Mouse (Mus musculus) MEL (cell line): ENCODE results near the gene Nptx1. TPM values are rescaled to one million over a fixed set of nuclear protein-coding genes. Genes with fewer than 3 reads are reported as not detected.

ENCODE experiments used
- DNase-seq: peaks from one replicate; pipeline ENCODE4 v3.0.0; 2011; ENCODE audit warnings: low read depth, low spot score
- H3K27ac ChIP-seq: 2 replicates; pipeline ENCODE4 v1.5.1; 2012; ENCODE audit warnings: low read depth, mild to moderate bottlenecking, control low read depth, low read length, moderate library complexity; ENCODE audit not compliant: control insufficient read depth
- H3K27me3 ChIP-seq, 2 experiments: fragments of 150-350 bp in 1 of 2; sonication (generic) in 1 of 2; 2 replicates each; pipeline ENCODE4 v1.6.1; 2012; ENCODE audit warnings: low read length in 2 of 2, mild to moderate bottlenecking in 2 of 2, improper control_type of control experiment in 1 of 2, moderate library complexity in 1 of 2; ENCODE audit not compliant: insufficient read depth in 2 of 2, control insufficient read depth in 1 of 2
- H3K36me3 ChIP-seq, 2 experiments: 2 replicates each; pipeline ENCODE4 v1.6.1; 2012 to 2014; ENCODE audit warnings: low read length in 2 of 2, improper control_type of control experiment in 1 of 2, inconsistent platforms in 1 of 2, mild to moderate bottlenecking in 1 of 2; ENCODE audit not compliant: insufficient read depth in 2 of 2, control insufficient read depth in 1 of 2
- H3K4me1 ChIP-seq, 2 experiments: fragments of 150-350 bp in 1 of 2; sonication (generic) in 1 of 2; 2 replicates each; pipeline ENCODE4 v1.6.1; 2012; ENCODE audit warnings: low read length in 2 of 2, improper control_type of control experiment in 1 of 2, mild to moderate bottlenecking in 1 of 2; ENCODE audit not compliant: insufficient read depth in 2 of 2, control insufficient read depth in 1 of 2
- H3K4me3 ChIP-seq, 2 experiments: fragments of 150-350 bp in 1 of 2; sonication (generic) in 1 of 2; 2 replicates each; pipeline ENCODE4 v1.5.1; 2012; ENCODE audit warnings: low read depth in 2 of 2, low read length in 2 of 2, mild to moderate bottlenecking in 2 of 2, moderate library complexity in 2 of 2, control low read depth in 1 of 2, improper control_type of control experiment in 1 of 2; ENCODE audit not compliant: control insufficient read depth in 1 of 2, insufficient read depth in 1 of 2
- H3K79me2 ChIP-seq: 2 replicates; pipeline ENCODE4 v1.6.1; 2012; ENCODE audit warnings: mild to moderate bottlenecking, low read length, moderate library complexity; ENCODE audit not compliant: control insufficient read depth, poor library complexity, insufficient read depth
- H3K9ac ChIP-seq: 2 replicates; pipeline ENCODE4 v1.6.1; 2012; ENCODE audit warnings: low read depth, mild to moderate bottlenecking, control low read depth, low read length, moderate library complexity; ENCODE audit not compliant: control insufficient read depth, poor library complexity, severe bottlenecking
- H3K9me3 ChIP-seq: fragments of 150-350 bp; sonication (generic); replicated peaks from 2 replicates; pipeline ENCODE4 v1.6.1; 2012; ENCODE audit warnings: mild to moderate bottlenecking, low read length, improper control_type of control experiment, moderate library complexity; ENCODE audit not compliant: insufficient read depth
- BHLHE40 ChIP-seq: IDR thresholded peaks from 2 replicates; pipeline ENCODE4 v1.6.1; 2012; ENCODE audit warnings: low read depth, mild to moderate bottlenecking, inconsistent platforms, low read length, improper control_type of control experiment, borderline replicate concordance
- CHD2 ChIP-seq: IDR thresholded peaks from 2 replicates; pipeline ENCODE4 v1.6.1; 2011; ENCODE audit warnings: low read length, improper control_type of control experiment
- E2F4 ChIP-seq: IDR thresholded peaks from 2 replicates; pipeline ENCODE4 v1.6.1; 2011; ENCODE audit warnings: low read depth, low read length, improper control_type of control experiment, borderline replicate concordance
- ELF1 ChIP-seq: IDR thresholded peaks from 2 replicates; pipeline ENCODE4 v1.6.1; 2014; ENCODE audit warnings: low read depth, mild to moderate bottlenecking, inconsistent platforms, low read length, improper control_type of control experiment, moderate library complexity
- EP300 ChIP-seq, 2 experiments: IDR thresholded peaks; 2 replicates each; pipeline ENCODE4 v1.6.1; 2011; ENCODE audit warnings: improper control_type of control experiment in 2 of 2, low read length in 2 of 2, low read depth in 1 of 2, mild to moderate bottlenecking in 1 of 2
- GABPA ChIP-seq: IDR thresholded peaks from 2 replicates; pipeline ENCODE4 v1.6.1; 2012; ENCODE audit warnings: low read depth, mild to moderate bottlenecking, inconsistent platforms, low read length, improper control_type of control experiment, moderate library complexity
- JUND ChIP-seq: IDR thresholded peaks from 2 replicates; pipeline ENCODE4 v1.6.1; 2011; ENCODE audit warnings: low read depth, mild to moderate bottlenecking, improper control_type of control experiment, low read length
- KAT2A ChIP-seq: conservative IDR thresholded peaks from 2 replicates; pipeline ENCODE4 v1.6.1; 2012; ENCODE audit warnings: low read depth, low read length, improper control_type of control experiment, inconsistent platforms
- MAX ChIP-seq: IDR thresholded peaks from 2 replicates; pipeline ENCODE4 v1.6.1; 2011; ENCODE audit warnings: low read length, improper control_type of control experiment
- MEF2A ChIP-seq: IDR thresholded peaks from 2 replicates; pipeline ENCODE4 v1.6.1; 2014; ENCODE audit warnings: low read depth, mild to moderate bottlenecking, inconsistent platforms, low read length, improper control_type of control experiment; ENCODE audit not compliant: poor library complexity, insufficient replicate concordance, severe bottlenecking; ENCODE audit errors: extremely low read depth
- MYB ChIP-seq: IDR thresholded peaks from 2 replicates; pipeline ENCODE4 v1.6.1; 2011; ENCODE audit warnings: mild to moderate bottlenecking, low read depth, low read length, improper control_type of control experiment
- NELFE ChIP-seq: IDR thresholded peaks from 2 replicates; pipeline ENCODE4 v1.6.1; 2011; ENCODE audit warnings: low read depth, low read length, improper control_type of control experiment
- POLR2AphosphoS2 ChIP-seq: IDR thresholded peaks from 2 replicates; pipeline ENCODE4 v1.6.1; 2011; ENCODE audit warnings: low read length, improper control_type of control experiment
- POLR2AphosphoS5 ChIP-seq: IDR thresholded peaks from 2 replicates; pipeline ENCODE4 v1.6.1; 2012; ENCODE audit warnings: low read depth, borderline replicate concordance, mild to moderate bottlenecking, inconsistent platforms, low read length, moderate library complexity, mixed read lengths
- SIN3A ChIP-seq: IDR thresholded peaks from 2 replicates; pipeline ENCODE4 v1.6.1; 2012; ENCODE audit warnings: low read length, improper control_type of control experiment, inconsistent platforms
- TAL1 ChIP-seq: IDR thresholded peaks from 2 replicates; pipeline ENCODE4 v1.6.1; 2012; ENCODE audit warnings: mild to moderate bottlenecking, inconsistent platforms, low read length, moderate library complexity, mixed read lengths
- TBP ChIP-seq: IDR thresholded peaks from 2 replicates; pipeline ENCODE4 v1.8.0; 2011; ENCODE audit warnings: low read depth, low read length, improper control_type of control experiment
- UBTF ChIP-seq: IDR thresholded peaks from 2 replicates; pipeline ENCODE4 v1.6.1; 2012; ENCODE audit warnings: low read depth, mild to moderate bottlenecking, inconsistent platforms, low read length, improper control_type of control experiment, moderate library complexity, borderline replicate concordance; ENCODE audit not compliant: insufficient read depth
- USF1 ChIP-seq: IDR thresholded peaks from 2 replicates; pipeline ENCODE4 v1.6.1; 2014; ENCODE audit warnings: low read depth, mild to moderate bottlenecking, inconsistent platforms, low read length, improper control_type of control experiment, moderate library complexity
- USF2 ChIP-seq, 2 experiments: IDR thresholded peaks; 2 replicates each; pipeline ENCODE4 v1.6.1; 2011 to 2012; ENCODE audit warnings: improper control_type of control experiment in 2 of 2, low read length in 2 of 2, borderline replicate concordance in 1 of 2, inconsistent platforms in 1 of 2, low read depth in 1 of 2, mild to moderate bottlenecking in 1 of 2; ENCODE audit not compliant: insufficient read depth in 1 of 2
- ZC3H11A ChIP-seq: IDR thresholded peaks from 2 replicates; pipeline ENCODE4 v1.6.1; 2012; ENCODE audit warnings: low read depth, mild to moderate bottlenecking, inconsistent platforms, low read length, improper control_type of control experiment
- ZKSCAN1 ChIP-seq: IDR thresholded peaks from 2 replicates; pipeline ENCODE4 v1.6.1; 2012; ENCODE audit warnings: low read depth, mild to moderate bottlenecking, inconsistent platforms, low read length, improper control_type of control experiment, moderate library complexity
- ZNF384 ChIP-seq: IDR thresholded peaks from 2 replicates; pipeline ENCODE4 v1.6.1; 2012; ENCODE audit warnings: low read depth, mild to moderate bottlenecking, inconsistent platforms, low read length, improper control_type of control experiment
- polyA plus RNA-seq, 2 experiments: library from polyadenylated mRNA; stranded (reverse) in 1 of 2; unstranded in 1 of 2; fragments of >175 nt in 1 of 2; fragments of >200 nt in 1 of 2; gene quantifications; 2 replicates each; pipeline versions ENCODE4 v1.2.1 to v1.2.4; 2012; ENCODE audit warnings: low replicate concordance in 2 of 2, low read depth in 1 of 2; ENCODE audit not compliant: insufficient read length in 2 of 2, insufficient read depth in 1 of 2, missing spikeins in 1 of 2
- total RNA-seq: library from RNA; depleted of rRNA; stranded (reverse); fragments of 300-350 nt; gene quantifications from 2 replicates; pipeline ENCODE4 v1.2.3, GENCODE M21; 2012

The Nptx1 gene
- total and polyA plus RNA-seq, 3 experiments, result not detected

DNA sequence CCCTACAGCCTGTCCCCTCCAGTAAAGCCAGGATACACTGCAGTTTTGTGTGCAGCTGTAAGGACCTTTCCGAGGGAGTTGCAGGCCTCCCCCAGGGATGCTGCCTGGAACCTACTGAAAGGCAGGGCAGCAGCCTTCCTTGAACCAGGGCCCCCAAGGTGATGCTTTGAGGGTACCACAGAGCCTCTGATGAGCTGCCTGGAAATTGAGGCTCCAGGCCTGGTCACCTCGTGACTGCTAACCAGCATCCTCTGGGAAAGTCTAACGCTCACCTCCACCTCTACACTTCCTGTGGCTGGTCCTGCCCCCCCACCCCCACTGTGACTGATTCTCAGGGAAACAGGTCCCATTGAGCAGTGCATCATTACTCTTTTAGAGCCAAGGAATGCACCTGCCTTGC lies 2.3 kb downstream of the Nptx1 start:
- Histone ChIP-seq H3K79me2 (no peaks in the 10 kb centered on the region), H3K27me3 (no peaks in the 10 kb centered on the region), H3K9ac (no peak overlapping the region), H3K9me3 (no peaks in the 10 kb centered on the region), H3K4me3 (no peak overlapping the region), H3K4me1 (no peaks in the 10 kb centered on the region), H3K27ac (no peak overlapping the region), H3K36me3 (no peaks in the 10 kb centered on the region)
- no peak for TF ChIP-seq SIN3A
- no peak for TF ChIP-seq ZKSCAN1
- no peak for TF ChIP-seq TBP
- no peak for TF ChIP-seq KAT2A
- no peak for TF ChIP-seq NELFE
- no peak for TF ChIP-seq TAL1
- TF ChIP-seq JUND, result no peak
- no peak for TF ChIP-seq CHD2
- no peak for TF ChIP-seq ZC3H11A
- no peak for TF ChIP-seq POLR2AphosphoS5
- DNase-seq, result no peak

- H3K9ac ChIP-seq, result no peak overlapping the region
- H3K79me2 ChIP-seq, result no peaks in the 10 kb centered on the region
- no peak for TF ChIP-seq TBP
- TF ChIP-seq POLR2AphosphoS2, result no peak
- TF ChIP-seq E2F4, result no peak
- no peak for TF ChIP-seq ZKSCAN1
- no peak for TF ChIP-seq GABPA
- TF ChIP-seq USF1, result no peak
- no peak for TF ChIP-seq USF2 (IDR thresholded peaks at IDR 0.05; ENCODE audit: borderline replicate concordance in 1 of 2, insufficient read depth in 1 of 2, low read depth in 1 of 2, low read length in 2 of 2)
- TF ChIP-seq ZC3H11A, result no peak
- no peak for TF ChIP-seq JUND
- TF ChIP-seq NELFE, result no peak
- TF ChIP-seq KAT2A, result no peak
- TF ChIP-seq BHLHE40, result no peak
- no peak for TF ChIP-seq UBTF
- no peak for TF ChIP-seq MAX
- no peak for TF ChIP-seq MYB
- no peak for TF ChIP-seq ZNF384
- no peak for TF ChIP-seq EP300 (IDR thresholded peaks at IDR 0.05; ENCODE audit: low read depth in 1 of 2, low read length in 2 of 2)
- TF ChIP-seq ELF1, result no peak
- TF ChIP-seq MEF2A, result no peak
- DNase-seq, result no peak
- H3K9me3 ChIP-seq, result no peaks in the 10 kb centered on the region
- H3K36me3 ChIP-seq, result no peaks in the 10 kb centered on the region
- no peak overlapping the region for H3K4me3 ChIP-seq
- peaks cover 0 to 1% of the 10 kb centered on the region in 2 experiments; a peak in 1 of 4 replicates for H3K27me3 ChIP-seq
- H3K4me1 ChIP-seq, result no peaks in the 10 kb centered on the region
- H3K27ac ChIP-seq, result no peak overlapping the region
These were observed 2.9 kb downstream of the Nptx1 start for GRCm38 (mm10) chr11:119544518-119545105.
